8 mouse cellular contexts compared by ENCODE assay signal in the genomic region with DNA sequence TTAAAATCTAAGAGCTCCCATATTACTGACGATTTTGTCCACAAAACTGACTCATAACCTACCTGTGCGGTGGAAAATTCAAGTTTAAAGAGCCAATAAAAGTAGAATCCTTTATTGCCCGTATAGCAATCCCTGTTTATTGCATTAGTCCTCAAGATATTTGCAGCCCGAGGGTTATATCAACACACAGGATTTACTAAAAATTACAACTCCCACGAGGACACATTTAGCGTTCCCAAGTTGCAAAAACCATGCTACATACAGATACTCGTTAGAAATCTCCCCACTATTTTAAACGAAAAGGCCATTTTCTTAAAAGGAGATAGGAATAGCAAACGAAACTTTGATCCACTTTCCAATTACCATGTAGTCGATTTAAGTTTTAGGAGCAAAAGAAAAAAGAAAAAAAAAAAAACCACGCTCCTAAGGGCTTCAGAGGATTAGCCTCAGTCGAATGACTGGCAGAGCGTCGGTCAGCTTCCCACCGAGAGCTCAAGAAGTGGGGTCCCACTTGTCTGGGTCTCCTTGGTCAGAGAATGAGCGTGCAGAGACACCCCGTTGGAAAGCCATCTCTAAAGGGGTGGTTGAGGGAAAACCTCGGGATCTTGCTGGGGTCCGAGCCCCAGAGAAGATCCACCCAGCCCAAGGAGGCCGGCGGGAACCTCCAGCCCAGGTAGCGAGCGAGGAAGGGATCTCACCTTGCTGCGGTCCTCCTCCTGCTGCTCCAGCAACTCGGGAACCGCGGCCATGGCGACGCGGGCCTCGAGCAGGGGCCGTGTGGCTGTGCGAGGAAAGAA. TPM values are rescaled to one million over a fixed set of nuclear protein-coding genes. Genes with fewer than 3 reads are reported as not detected.
A peak's percentile ranks its signal among the peaks of the same experiment; 100 is the strongest.
DNase-seq lines count a peak whose midpoint lies in the region; ATAC-seq and TF ChIP-seq lines count a peak whose summit lies in the region.

No protein-coding gene starts in this region.

- peaks cover 41% of the 10 kb centered on the region for H3K4me1 ChIP-seq in kidney, embryonic 16.5 days (ENCODE audit: insufficient read depth, low read length)
- peaks cover 32% of the 10 kb centered on the region for H3K4me1 ChIP-seq in hindbrain, embryonic 15.5 days (replicated peaks)
- peaks cover 34% of the 10 kb centered on the region for H3K4me1 ChIP-seq in midbrain, embryonic 16.5 days (ENCODE audit: control insufficient read depth, insufficient read depth, low read length)

- no peaks in the 10 kb centered on the region for H3K27me3 ChIP-seq in kidney, embryonic 16.5 days (ENCODE audit: insufficient read depth, low read length)
- no peaks in the 10 kb centered on the region for H3K27me3 ChIP-seq in hindbrain, embryonic 15.5 days
- H3K27me3 ChIP-seq in midbrain, embryonic 16.5 days (ENCODE audit: control insufficient read depth, insufficient read depth, low read depth, low read length), result no peaks in the 10 kb centered on the region

- peak; percentile 25 for ATAC-seq in kidney, embryonic 16.5 days (ENCODE audit: low FRiP score, low TSS enrichment)
- ATAC-seq in hindbrain, embryonic 15.5 days (ENCODE audit: low FRiP score, low read depth), result no peak
- peak; percentile 46; the same call in 1 of the 2 replicates for ATAC-seq in midbrain, embryonic 16.5 days

- peaks cover 3% of the 10 kb centered on the region; the same call in 1 of the 2 replicates for H3K36me3 ChIP-seq in kidney, embryonic 16.5 days (ENCODE audit: insufficient read depth, low read length)
- H3K36me3 ChIP-seq in hindbrain, embryonic 15.5 days, result no peaks in the 10 kb centered on the region
- no peaks in the 10 kb centered on the region for H3K36me3 ChIP-seq in midbrain, embryonic 16.5 days (ENCODE audit: control insufficient read depth, insufficient read depth, low read length)

- peak overlapping the region; percentile 74 for H3K4me2 ChIP-seq in kidney, embryonic 16.5 days (replicated peaks; ENCODE audit: low read depth, low read length)
- peak overlapping the region; percentile 83 for H3K4me2 ChIP-seq in hindbrain, embryonic 15.5 days
- H3K4me2 ChIP-seq in midbrain, embryonic 16.5 days (ENCODE audit: low read length), result peak overlapping the region; percentile 84

- WGBS in kidney, embryonic 16.5 days, result under 1% methylated on average over 33 of the region's 33 CpGs
- WGBS in hindbrain, embryonic 15.5 days, result under 1% methylated on average over 29 of the region's 33 CpGs
- WGBS in midbrain, embryonic 16.5 days, result 0% methylated on average over 33 of the region's 33 CpGs

- TF ChIP-seq POLR2A in brain, embryonic 14.5 days (IDR thresholded peaks at IDR 0.05; ENCODE audit: borderline replicate concordance, extremely low read depth, insufficient read depth, insufficient read length, poor library complexity, severe bottlenecking), result no peak

- peak overlapping the region; percentile 99 for H3K9ac ChIP-seq in kidney, embryonic 16.5 days (replicated peaks; ENCODE audit: low read length)
- peak overlapping the region; percentile 79 for H3K9ac ChIP-seq in hindbrain, embryonic 15.5 days
- H3K9ac ChIP-seq in midbrain, embryonic 16.5 days (ENCODE audit: low read depth, low read length), result peak overlapping the region; percentile 98

- H3K4me3 ChIP-seq in kidney, embryonic 16.5 days (ENCODE audit: low read length), result peak overlapping the region; percentile 94
- H3K4me3 ChIP-seq in hindbrain, embryonic 15.5 days, result peak overlapping the region; percentile 77
- H3K4me3 ChIP-seq in midbrain, embryonic 16.5 days (ENCODE audit: low read depth, low read length), result peak overlapping the region; percentile 98

- TF ChIP-seq CTCF in brain, embryonic 14.5 days (IDR thresholded peaks at IDR 0.05; ENCODE audit: borderline replicate concordance, extremely low read depth, insufficient read depth, insufficient read length), result no peak

- no peak for DNase-seq in kidney, postnatal 10 days
- DNase-seq in brain, embryonic 14.5 days (ENCODE audit: low read depth), result peak; percentile 62
- no peak for DNase-seq in c-Kit-positive CD71-positive TER-119-positive erythroid progenitor cells, embryonic 14.5 days (ENCODE audit: low spot score)
- DNase-seq in layer of hippocampus, adult 8-10 months (ENCODE audit: low spot score in 2 of 2), result no peak
- DNase-seq in cerebellum, postnatal 25 days, result no peak

- H3K9me3 ChIP-seq in kidney, embryonic 16.5 days (ENCODE audit: low read length), result no peaks in the 10 kb centered on the region
- no peaks in the 10 kb centered on the region for H3K9me3 ChIP-seq in hindbrain, embryonic 15.5 days
- no peaks in the 10 kb centered on the region for H3K9me3 ChIP-seq in midbrain, embryonic 16.5 days (replicated peaks; ENCODE audit: control insufficient read depth, low read length, poor library complexity, severe bottlenecking)

- H3K27ac ChIP-seq in kidney, embryonic 16.5 days (ENCODE audit: low read length), result peak overlapping the region; percentile 96
- H3K27ac ChIP-seq in hindbrain, embryonic 15.5 days (replicated peaks), result peak overlapping the region; percentile 92
- H3K27ac ChIP-seq in midbrain, embryonic 16.5 days (ENCODE audit: low read length), result peak overlapping the region; percentile 94

RNA-seq across cellular contexts. Expression of gene Mgme1, which starts 0.6 kb away (rescaled TPM):
- polyA plus RNA-seq in kidney, embryonic 16.5 days (2015; fragmentation: Nextera tagmentation; extraction: Ambion mirVana), result 28.7 and 29.8 TPM in 2 replicates
- polyA plus RNA-seq in brain, embryonic 14.5 days (2012; rRNA removed), result 6.4 and 6.6 TPM in 2 replicates
- 12.9 and 14.2 TPM in 2 replicates for polyA plus RNA-seq in hindbrain, embryonic 15.5 days (2015; fragmentation: Nextera tagmentation; extraction: Ambion mirVana)
- polyA plus RNA-seq in midbrain, embryonic 16.5 days (2015; fragmentation: Nextera tagmentation; extraction: Ambion mirVana), result 10.2 and 11.9 TPM in 2 replicates
- total RNA-seq in layer of hippocampus, adult 8-10 months (2022), result 1 to 10 TPM; 4.7 to 6.8 (median 5.5) TPM

RNA-seq across cellular contexts. Expression of gene Snx5, which starts 0.8 kb away (rescaled TPM):
- 118 and 122 TPM in 2 replicates for polyA plus RNA-seq in kidney, embryonic 16.5 days (2015; fragmentation: Nextera tagmentation; extraction: Ambion mirVana)
- 66.8 and 67.9 TPM in 2 replicates for polyA plus RNA-seq in brain, embryonic 14.5 days (2012; rRNA removed)
- 67.6 and 68.1 TPM in 2 replicates for polyA plus RNA-seq in hindbrain, embryonic 15.5 days (2015; fragmentation: Nextera tagmentation; extraction: Ambion mirVana)
- polyA plus RNA-seq in midbrain, embryonic 16.5 days (2015; fragmentation: Nextera tagmentation; extraction: Ambion mirVana), result 63.9 and 66.7 TPM in 2 replicates
- total RNA-seq in layer of hippocampus, adult 8-10 months (2022), result 10 to 100 TPM; 70.8 to 85.4 (median 76.0) TPM
